Mouse (Mus musculus) neural tube, embryonic 14.5 days (tissue): ENCODE data around the gene Mfsd5. TPM values are rescaled to one million over a fixed set of nuclear protein-coding genes. Genes with fewer than 3 reads are reported as not detected.

ENCODE experiments used
- ATAC-seq: fragments of 200-750 bp; cut with Nextera tagmentation; 2 replicates; pipeline ENCODE4 v1.8.0; 2017; ENCODE audit warnings: low read depth, mild to moderate bottlenecking, moderate TSS enrichment, moderate library complexity
- H3K27ac ChIP-seq: fragments of 300-500 bp; sonication (generic); 2 replicates; pipeline ENCODE4 v1.5.1; 2014; ENCODE audit warnings: low read depth, mild to moderate bottlenecking, control low read depth, low read length, moderate library complexity, mixed read lengths
- H3K27me3 ChIP-seq: fragments of 300-500 bp; sonication (generic); 2 replicates; pipeline ENCODE4 v1.6.1; 2014; ENCODE audit warnings: low read length; ENCODE audit not compliant: control insufficient read depth, insufficient read depth
- H3K36me3 ChIP-seq: fragments of 300-500 bp; sonication (generic); 2 replicates; pipeline ENCODE4 v1.6.1; 2014; ENCODE audit warnings: low read length, mixed read lengths; ENCODE audit not compliant: control insufficient read depth, insufficient read depth
- H3K4me1 ChIP-seq: fragments of 300-500 bp; sonication (generic); 2 replicates; pipeline ENCODE4 v1.6.1; 2014; ENCODE audit warnings: low read length; ENCODE audit not compliant: control insufficient read depth, insufficient read depth
- H3K4me2 ChIP-seq: fragments of 300-500 bp; sonication (generic); 2 replicates; pipeline ENCODE4 v1.6.1; 2014; ENCODE audit warnings: mild to moderate bottlenecking, low read depth, low read length, control low read depth
- H3K4me3 ChIP-seq: fragments of 300-500 bp; sonication (generic); 2 replicates; pipeline ENCODE4 v1.5.1; 2014; ENCODE audit warnings: low read depth, low read length, control low read depth, mixed read lengths
- H3K9ac ChIP-seq: fragments of 300-500 bp; sonication (generic); replicated peaks from 2 replicates; pipeline ENCODE4 v1.6.1; 2014; ENCODE audit warnings: low read depth, mild to moderate bottlenecking, control low read depth, low read length, mixed read lengths
- H3K9me3 ChIP-seq: fragments of 300-500 bp; sonication (generic); 2 replicates; pipeline ENCODE4 v1.6.1; 2016; ENCODE audit warnings: low read length; ENCODE audit not compliant: control insufficient read depth
- WGBS: fragments of 180-500 bp; shearing (Covaris S2); extraction: QIAGEN DNeasy Blood & Tissue Kit; methylation state at CpG from one replicate; pipeline ENCODE4 v1.1.7; 2014; 5-methylcytosine and 5-hydroxymethylcytosine counted together
- polyA plus RNA-seq: library from polyadenylated mRNA; unstranded; fragments of >200 nt; fragmentation: Nextera tagmentation; extraction: Ambion mirVana; gene quantifications from 2 replicates; pipeline ENCODE4 v1.2.1, GENCODE M21; 2014

Mfsd5 gene
- polyA plus RNA-seq, 1 experiment from 2014 or later = 54.0 TPM

DNA sequence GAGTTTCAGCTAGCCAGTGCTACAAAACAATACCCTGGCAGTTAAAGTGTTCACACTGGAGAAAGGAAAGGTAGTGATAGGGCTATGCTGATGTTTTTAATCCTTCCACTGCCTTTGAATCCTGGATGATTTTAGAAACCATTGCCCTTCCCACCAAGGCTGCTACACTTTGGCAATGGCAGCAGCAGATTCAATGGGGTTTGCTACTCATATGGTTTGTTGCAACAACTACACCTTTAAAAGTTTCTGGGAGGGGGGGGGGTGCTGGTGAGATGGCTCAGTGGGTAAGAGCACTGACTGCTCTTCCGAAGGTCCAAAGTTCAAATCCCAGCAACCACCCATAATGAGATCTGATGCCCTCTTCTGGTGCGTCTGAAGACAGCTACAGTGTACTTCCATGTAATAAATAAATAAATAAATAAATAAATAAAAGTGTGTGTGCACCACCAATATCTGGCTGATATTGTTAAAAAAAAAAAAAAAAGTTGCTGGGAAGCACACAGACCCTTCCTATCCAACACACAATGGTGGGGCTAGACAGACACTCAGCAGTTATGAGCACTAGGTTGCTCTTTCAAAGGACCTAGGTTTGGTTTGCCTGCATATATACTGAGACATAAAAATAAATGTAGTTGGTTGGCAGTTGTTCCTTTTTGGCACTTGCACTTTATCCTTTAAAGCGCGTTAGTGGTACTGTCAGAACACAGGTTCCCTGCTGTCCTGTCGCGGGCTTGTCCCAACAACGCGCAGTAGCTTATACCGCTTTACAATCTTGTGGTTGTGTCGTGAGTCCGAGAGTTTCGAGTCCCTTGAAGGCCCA, 45.6 kb downstream of the Mfsd5 start:
- Histone ChIP-seq H3K36me3 (no peaks in the 10 kb centered on the region; the same call in 1 of the 2 replicates), H3K4me2 (no peak overlapping the region; the same call in 1 of the 2 replicates), H3K9ac (no peak overlapping the region), H3K27ac (no peak overlapping the region), H3K4me3 (peak overlapping the region; percentile 71; the same call in 1 of the 2 replicates), H3K27me3 (no peaks in the 10 kb centered on the region), H3K4me1 (peaks cover 9% of the 10 kb centered on the region), H3K9me3 (no peaks in the 10 kb centered on the region)
- ATAC-seq = no peak
- WGBS = 77% methylated on average over 12 of the region's 12 CpGs

- Histone ChIP-seq H3K27me3 (no peaks in the 10 kb centered on the region), H3K4me3 (peak within 1 kb of the TSS; percentile 71), H3K4me1 (peaks cover 9% of the 10 kb centered on the region), H3K36me3 (no peaks in the 10 kb centered on the region; the same call in none of the 2 replicates), H3K4me2 (peak within 1 kb of the TSS; percentile 63), H3K9me3 (no peaks in the 10 kb centered on the region), H3K27ac (peak within 1 kb of the TSS; percentile 64), H3K9ac (peak within 1 kb of the TSS; percentile 75)
- ATAC-seq = peak; percentile 92
- WGBS = under 1% methylated on average over 40 of the region's 40 CpGs
Measured at GRCm38 (mm10) chr15:102326022-102326576, 46.8 kb downstream of the Mfsd5 start, which contains the start of gene Pfdn5. Pfdn5 (plus strand) TSS chr15:102326116.

GRCm38 (mm10) chr15:102326892-102327291, 47.6 kb downstream of the Mfsd5 start:
- Histone ChIP-seq H3K4me1 (peaks cover 13% of the 10 kb centered on the region), H3K36me3 (no peaks in the 10 kb centered on the region; the same call in none of the 2 replicates), H3K27me3 (no peaks in the 10 kb centered on the region), H3K9me3 (no peaks in the 10 kb centered on the region), H3K4me2 (peak overlapping the region; percentile 63), H3K9ac (peak overlapping the region; percentile 75), H3K4me3 (peak overlapping the region; percentile 71), H3K27ac (no peak overlapping the region)
- no peak for ATAC-seq
- WGBS = 75% methylated on average over 8 of the region's 8 CpGs

Other genes starting within 250 kb of the Mfsd5 start
- gene Eif4b, start 205.7 kb upstream of the Mfsd5 start, polyA plus RNA-seq = 77.6 and 96.9 TPM in 2 replicates
- 4.3 and 9.5 TPM in 2 replicates for gene Tns2, start 179.0 kb upstream of the Mfsd5 start, polyA plus RNA-seq
- gene Spryd3, start 143.2 kb upstream of the Mfsd5 start, polyA plus RNA-seq = 59.6 and 61.8 TPM in 2 replicates
- gene Igfbp6, start 135.1 kb upstream of the Mfsd5 start, polyA plus RNA-seq = 0.74 and 1.7 TPM in 2 replicates
- not detected in 2 replicates for gene Soat2, start 128.9 kb upstream of the Mfsd5 start, polyA plus RNA-seq
- 38.2 and 52.9 TPM in 2 replicates for gene Zfp740, start 76.2 kb upstream of the Mfsd5 start, polyA plus RNA-seq
- gene Csad, start 74.7 kb upstream of the Mfsd5 start, polyA plus RNA-seq = 28.7 and 36.5 TPM in 2 replicates
- gene Itgb7, start 47.5 kb upstream of the Mfsd5 start, polyA plus RNA-seq = 0.55 and 1.6 TPM in 2 replicates
- 4.3 and 6.9 TPM in 2 replicates for gene Rarg, start 21.9 kb upstream of the Mfsd5 start, polyA plus RNA-seq
- gene Gm9918, start 8.9 kb upstream of the Mfsd5 start, polyA plus RNA-seq = not detected in 2 replicates
- gene Espl1, start 16.8 kb downstream of the Mfsd5 start, polyA plus RNA-seq = 3.4 and 4.4 TPM in 2 replicates
- gene Pfdn5, start 46.7 kb downstream of the Mfsd5 start, polyA plus RNA-seq = 546 and 560 TPM in 2 replicates
- gene Myg1, start 52.3 kb downstream of the Mfsd5 start, polyA plus RNA-seq = 89.1 and 99.2 TPM in 2 replicates
- 25.8 and 26.8 TPM in 2 replicates for gene Aaas, start 71.3 kb downstream of the Mfsd5 start, polyA plus RNA-seq
- 0.39 and 4.0 TPM in 2 replicates for gene Sp7, start 87.7 kb downstream of the Mfsd5 start, polyA plus RNA-seq
- gene Sp1, start 126.7 kb downstream of the Mfsd5 start, polyA plus RNA-seq = 5.3 and 6.3 TPM in 2 replicates
- gene Amhr2, start 165.9 kb downstream of the Mfsd5 start, polyA plus RNA-seq = 0.22 and 0.82 TPM in 2 replicates
- gene Prr13, start 179.6 kb downstream of the Mfsd5 start, polyA plus RNA-seq = 85.8 and 104 TPM in 2 replicates
- 159 and 160 TPM in 2 replicates for gene Pcbp2, start 191.1 kb downstream of the Mfsd5 start, polyA plus RNA-seq
- gene Gm10337, start 224.3 kb downstream of the Mfsd5 start, polyA plus RNA-seq = 8.5 TPM in 1 of 2 replicates, not detected in the other
- gene Map3k12, start 237.6 kb downstream of the Mfsd5 start, polyA plus RNA-seq = 44.8 and 48.8 TPM in 2 replicates
- gene Tarbp2, start 238.7 kb downstream of the Mfsd5 start, polyA plus RNA-seq = 86.4 and 87.7 TPM in 2 replicates
- 16.0 and 23.9 TPM in 2 replicates for gene Npff, start 245.5 kb downstream of the Mfsd5 start, polyA plus RNA-seq